Mouse (Mus musculus): ENCODE results near the gene Diaph2.
"Not testable (repeated sequence)": the region's sequence is repeated elsewhere in the genome, so short reads cannot be mapped to it uniquely, and the experiment has no call there.

The Diaph2 gene

GRCm38 (mm10) chrX:129833887-129834286, 84.3 kb downstream of the Diaph2 start:
- DNase-seq: no peak

DNA sequence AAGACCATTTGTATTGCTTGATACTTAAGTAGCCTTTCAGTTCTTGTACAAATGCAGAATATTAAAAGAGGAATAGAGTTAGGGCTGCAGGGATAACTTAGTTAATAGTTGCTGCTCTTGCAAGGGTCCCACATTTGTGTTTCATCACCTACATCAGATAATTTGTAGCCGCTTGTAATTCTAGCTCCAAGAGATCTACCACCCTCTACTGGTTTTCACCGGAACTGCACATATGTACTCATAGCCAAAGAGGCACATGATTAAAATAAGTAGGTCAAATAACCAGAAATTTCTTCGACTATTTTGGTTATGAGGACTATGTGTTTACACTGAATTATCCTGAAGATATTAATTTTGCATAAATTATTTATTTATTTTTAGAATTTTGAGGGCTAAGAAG, 134.9 kb downstream of the Diaph2 start:
- peak in 1 of 2 experiments; percentile 15 for DNase-seq

- no peak for DNase-seq
Measured at GRCm38 (mm10) chrX:129925806-129926205, 176.3 kb downstream of the Diaph2 start.

- no peak for DNase-seq
Measured at GRCm38 (mm10) chrX:129974816-129975215, 225.3 kb downstream of the Diaph2 start.

- no peak for DNase-seq
Measured at GRCm38 (mm10) chrX:130008210-130008609, 258.7 kb downstream of the Diaph2 start.

GRCm38 (mm10) chrX:130019735-130020134, 270.2 kb downstream of the Diaph2 start:
- no peak for DNase-seq

DNA sequence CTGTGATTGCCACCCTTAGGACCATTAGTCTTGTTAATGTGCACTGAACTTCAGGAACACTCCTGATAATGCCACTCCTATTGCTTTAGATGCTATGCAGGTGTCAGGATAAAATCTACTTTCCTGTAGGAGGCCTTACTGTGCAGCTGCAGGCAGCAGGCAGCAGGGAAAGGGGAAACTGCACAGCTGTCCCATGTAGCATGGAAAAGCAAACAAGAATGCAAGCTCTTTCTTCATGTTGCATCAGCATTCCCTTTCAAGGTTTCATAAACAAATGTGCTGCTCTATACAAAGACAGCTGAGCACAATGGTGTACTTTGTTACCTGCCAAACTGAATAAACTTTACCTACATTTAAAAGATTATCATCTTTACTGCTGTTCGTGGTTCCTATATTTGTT, 295.0 kb downstream of the Diaph2 start:
- DNase-seq: no peak

DNA sequence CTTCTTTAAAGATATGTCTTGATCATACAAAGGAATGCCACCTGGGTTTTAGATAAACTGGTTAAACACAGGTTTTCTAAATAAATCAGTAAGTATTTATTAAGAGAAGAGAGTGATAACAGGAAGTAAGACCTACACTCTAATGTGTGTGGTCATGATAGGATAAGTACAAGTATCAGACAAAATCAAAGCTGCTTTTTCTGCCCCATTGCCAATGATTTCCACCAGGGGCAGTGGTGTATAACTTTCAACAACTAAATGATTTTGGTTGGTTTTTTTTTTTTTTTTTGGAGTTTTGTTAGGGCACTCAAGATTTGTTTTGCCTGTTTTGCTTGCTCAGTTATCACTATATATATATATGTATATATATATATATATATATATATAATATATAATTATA, 399.7 kb downstream of the Diaph2 start:
- no peak for DNase-seq

DNA sequence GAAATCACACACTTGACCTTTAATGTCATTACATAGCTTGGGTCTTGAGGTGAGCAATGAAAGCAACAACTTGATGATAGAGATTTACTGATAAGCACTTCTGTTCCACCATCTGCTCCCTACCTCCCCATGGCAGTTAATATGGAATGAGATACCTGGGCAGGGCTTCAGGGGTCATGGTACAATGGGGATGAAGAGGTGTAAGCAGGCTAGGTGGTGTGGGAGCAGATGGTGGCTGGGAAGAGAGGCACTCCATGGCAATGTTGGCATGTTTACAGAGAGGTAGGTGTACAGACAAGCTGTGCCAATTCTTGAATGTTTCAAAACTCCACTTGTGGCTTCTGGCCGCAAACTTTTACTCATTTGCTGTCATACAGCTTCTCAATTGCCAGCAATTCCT, 402.6 kb downstream of the Diaph2 start:
- no peak for DNase-seq

GRCm38 (mm10) chrX:130173126-130173525, 423.6 kb downstream of the Diaph2 start:
- no peak for DNase-seq

GRCm38 (mm10) chrX:130187891-130188290, 438.3 kb downstream of the Diaph2 start:
- DNase-seq: no peak

- DNase-seq: no peak
Measured at GRCm38 (mm10) chrX:130188449-130188848, 438.9 kb downstream of the Diaph2 start.

- no peak for DNase-seq
Measured at GRCm38 (mm10) chrX:130189250-130189649, 439.7 kb downstream of the Diaph2 start.

GRCm38 (mm10) chrX:130197412-130197811, 447.9 kb downstream of the Diaph2 start:
- not testable (repeated sequence) for DNase-seq

- DNase-seq: no peak
Measured at GRCm38 (mm10) chrX:130205243-130205642, 455.7 kb downstream of the Diaph2 start.

DNA sequence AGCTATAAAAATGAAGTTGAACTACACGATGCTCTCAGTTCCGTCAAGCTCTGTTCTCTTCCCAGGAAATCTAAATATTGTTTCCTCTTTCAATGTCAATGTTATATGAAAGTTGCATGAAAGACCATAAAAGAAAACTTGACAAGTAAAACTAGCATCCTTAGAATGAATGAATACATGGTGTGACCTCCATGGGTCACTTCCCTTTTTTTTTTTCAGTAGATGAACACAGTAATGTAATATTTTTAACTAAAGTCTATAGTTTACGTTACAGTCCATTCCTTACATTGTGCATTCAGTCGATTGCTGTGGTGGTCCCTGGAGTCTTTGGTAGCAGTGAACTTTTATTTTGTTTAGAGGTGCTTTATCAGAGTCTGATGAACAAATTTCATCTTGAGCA, 462.7 kb downstream of the Diaph2 start:
- DNase-seq: no peak

DNA sequence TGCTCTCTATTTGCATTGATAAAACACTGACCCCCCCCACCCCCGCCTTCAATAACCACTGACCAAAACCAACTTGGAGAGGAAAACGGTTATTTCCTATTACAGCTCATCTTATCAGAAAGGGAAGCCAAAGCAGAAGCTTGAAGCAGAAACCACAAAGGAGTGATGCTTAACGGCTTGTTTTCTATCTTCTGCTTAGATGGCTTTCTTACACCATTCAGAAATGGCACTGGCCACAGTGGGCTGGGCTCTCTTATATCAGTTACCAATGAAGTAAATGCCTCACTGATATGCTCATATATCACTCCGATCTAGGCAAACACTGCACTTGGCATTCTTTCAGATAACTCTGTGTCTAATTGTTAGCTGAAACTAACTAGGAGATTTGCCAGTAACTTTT, 463.2 kb downstream of the Diaph2 start:
- no peak for DNase-seq

GRCm38 (mm10) chrX:130230045-130230444, 480.5 kb downstream of the Diaph2 start:
- no peak for DNase-seq

GRCm38 (mm10) chrX:130235167-130235566, 485.6 kb downstream of the Diaph2 start:
- DNase-seq: no peak

DNA sequence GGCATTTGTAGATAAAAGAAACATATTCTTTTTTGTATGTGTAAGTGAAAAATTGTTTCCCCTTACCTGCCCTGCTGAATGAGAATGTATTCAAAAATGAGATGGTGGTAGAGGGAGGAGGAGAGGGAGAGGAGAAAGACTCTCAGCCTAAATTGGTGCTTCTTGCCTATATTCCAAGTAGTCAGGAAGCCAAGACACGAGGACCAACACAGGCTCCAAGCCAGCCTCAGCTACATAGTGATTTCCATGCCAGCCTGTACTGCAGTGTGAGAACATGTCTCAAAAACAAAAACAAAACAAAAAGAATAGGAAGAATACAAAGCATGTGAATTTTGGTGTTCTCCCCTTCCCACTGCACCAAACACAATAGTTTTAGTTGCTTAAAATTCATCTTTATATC, 497.1 kb downstream of the Diaph2 start:
- DNase-seq: no peak

DNA sequence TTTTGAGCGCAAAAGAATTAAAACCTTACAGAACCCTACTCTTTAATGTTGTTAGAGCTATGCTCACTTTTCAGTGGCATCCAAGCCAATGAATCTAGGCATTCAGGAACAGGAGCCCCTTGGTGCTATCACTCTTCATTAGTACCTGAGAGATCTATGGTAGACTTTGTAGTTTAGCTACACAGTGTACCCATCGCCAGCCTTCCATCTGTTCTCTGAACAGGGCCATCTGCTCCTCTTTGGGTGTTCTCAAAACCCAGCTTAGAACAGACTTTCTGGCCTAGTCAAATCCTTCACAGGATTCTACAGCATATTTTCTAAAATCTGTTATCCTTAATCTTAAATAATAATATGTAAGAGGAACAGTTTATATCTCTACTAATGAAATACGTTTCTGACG, 504.1 kb downstream of the Diaph2 start:
- DNase-seq: no peak

DNA sequence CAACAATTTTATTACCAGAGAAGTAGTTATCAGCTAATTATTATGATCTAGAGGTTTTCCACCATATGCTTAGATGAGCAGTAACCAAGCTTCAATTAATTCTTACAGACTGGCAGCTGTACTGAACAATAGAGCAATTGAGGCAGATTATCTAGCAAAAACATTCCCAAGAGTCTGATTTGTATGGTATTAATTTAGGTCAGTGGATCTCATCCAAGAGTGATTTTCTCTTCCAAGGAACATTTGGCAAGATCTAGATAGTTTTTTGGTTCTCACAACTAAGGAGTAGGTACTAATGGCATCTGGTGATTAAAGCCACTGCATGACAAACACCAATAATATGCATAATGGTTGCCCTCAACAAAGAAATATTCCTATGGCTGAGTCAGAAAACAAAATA, 516.2 kb downstream of the Diaph2 start:
- DNase-seq: no peak

DNA sequence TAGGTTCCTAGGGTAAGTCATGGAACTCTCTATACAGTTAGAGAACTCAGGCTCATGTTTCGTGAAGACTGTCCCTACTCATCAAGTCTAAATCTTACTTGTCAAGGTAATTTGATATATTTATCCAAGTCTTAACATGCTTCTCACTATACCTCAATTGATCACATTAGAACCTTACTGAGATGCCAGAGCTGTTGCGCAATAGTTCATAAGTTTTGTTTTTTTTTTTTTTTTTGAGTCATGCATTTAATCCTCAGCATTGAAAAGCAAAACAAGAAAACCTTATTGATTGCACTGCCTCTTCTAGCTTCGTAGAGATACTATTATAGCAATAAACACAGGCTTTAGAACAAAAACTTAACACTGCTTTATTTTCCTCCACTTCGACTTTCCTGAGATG, 529.6 kb downstream of the Diaph2 start:
- DNase-seq: no peak

- no peak for DNase-seq
Measured at GRCm38 (mm10) chrX:130281484-130281883, 531.9 kb downstream of the Diaph2 start.

- DNase-seq: no peak
Measured at GRCm38 (mm10) chrX:130287032-130287431, 537.5 kb downstream of the Diaph2 start.

DNA sequence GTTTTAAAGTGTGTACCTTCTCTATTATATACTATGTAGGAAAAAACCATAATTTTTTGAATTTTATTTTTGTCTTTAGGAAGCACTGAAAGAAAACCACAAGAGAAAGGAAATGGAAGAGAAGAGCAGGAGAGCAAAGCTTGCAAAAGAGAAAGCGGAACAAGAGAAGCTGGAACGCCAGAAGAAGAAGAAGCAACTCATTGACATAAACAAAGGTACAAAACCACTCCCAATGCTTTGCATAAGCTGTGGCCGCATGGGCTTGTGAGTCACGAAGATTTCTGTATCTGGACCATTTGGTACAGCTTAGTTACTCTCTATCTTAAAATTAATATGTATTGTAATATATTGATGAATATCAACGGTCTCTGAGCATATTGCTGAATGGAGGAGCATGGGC, 540.2 kb downstream of the Diaph2 start:
- DNase-seq: no peak
